In the genomic region with DNA sequence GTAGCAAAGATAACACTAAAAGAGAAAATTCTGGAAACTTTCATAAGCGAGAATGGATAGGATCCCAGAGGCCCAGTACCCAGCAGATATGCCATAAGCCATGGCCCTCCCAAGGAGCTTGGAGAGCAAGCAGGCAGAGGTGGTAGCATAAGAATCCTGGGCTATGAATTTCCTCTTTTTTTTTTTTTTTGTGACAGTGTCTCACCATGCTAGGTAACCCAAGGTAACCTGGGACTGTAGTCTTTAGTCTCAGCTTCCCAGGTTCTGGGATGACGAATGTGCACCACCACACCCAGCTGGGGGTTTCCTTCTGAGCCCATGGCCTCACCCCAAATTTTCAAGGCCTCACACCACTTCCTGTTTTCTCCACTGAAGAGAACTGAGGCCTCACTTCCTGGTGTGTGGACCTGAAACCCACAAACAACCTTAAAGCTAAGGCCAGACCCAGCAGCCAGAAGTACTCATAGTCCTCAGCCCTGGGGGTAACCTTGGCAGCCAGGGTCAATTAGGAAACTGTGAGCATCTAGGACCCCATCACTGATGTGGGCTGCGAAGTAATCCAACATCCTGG, we compare ENCODE assay signal across 14 mouse cellular contexts. TPM values are rescaled to one million over a fixed set of nuclear protein-coding genes. Genes with fewer than 3 reads are reported as not detected.
DNase-seq lines count a peak whose midpoint lies in the region; ATAC-seq and TF ChIP-seq lines count a peak whose summit lies in the region.
"Had no signal": no experiment of that assay in that cellular context is flagged by ENCODE, and none has a peak within 500 bp of the region (broad histone marks: within the 10 kb centered on the region; RNA-seq: fewer than 3 reads in every experiment).

No protein-coding gene starts in this region.

- DNase-seq in A20 (ENCODE audit: low read depth, low spot score) (peak; percentile 85), CH12.LX (ENCODE audit: extremely low read depth) (peak; percentile 89)
- DNase-seq in skeletal muscle tissue, adult 2 months (ENCODE audit: low read depth, low spot score): peak; percentile 44
- DNase-seq in adrenal gland, adult 18-20 months (ENCODE audit: low spot score in 2 of 2): no peak
- DNase-seq in adrenal gland, postnatal 10 days: no peak
- DNase-seq in frontal cortex, postnatal 14 days (ENCODE audit: low spot score in 2 of 2): no peak
- no peak for DNase-seq in gastrocnemius, postnatal 14 days

- peak overlapping the region; percentile 92 for H3K27ac ChIP-seq in CH12.LX (ENCODE audit: insufficient read depth, low read depth)
- H3K27ac ChIP-seq in intestine, postnatal 0 days (ENCODE audit: low read depth, low read length): peak overlapping the region; percentile 70
- H3K27ac ChIP-seq: forebrain, embryonic 12.5 days; heart, adult 2 months; hindbrain, embryonic 14.5 days; midbrain, embryonic 12.5 days had no signal

- TF ChIP-seq RAD21 in CH12.LX (IDR thresholded peaks at IDR 0.05; ENCODE audit: low read depth, low read length): no peak

- peaks cover 63 to 95% of the 10 kb centered on the region in 2 experiments for H3K36me3 ChIP-seq in CH12.LX (replicated peaks in 1 of 2; ENCODE audit: control insufficient read depth in 1 of 2, insufficient read depth in 1 of 2, low read length in 1 of 2)
- H3K36me3 ChIP-seq in intestine, postnatal 0 days (ENCODE audit: control insufficient read depth, insufficient read depth): peaks cover 59% of the 10 kb centered on the region

- dilution Hi-C loops in CH12.LX (cut with MboI; ENCODE audit: extremely low pct_ligation_motif_present, extremely low pct_unique_long_range_greater_than_20kb, low sequenced_read_pairs): no loop called here

- in situ Hi-C loops in CH12.LX (cut with MboI; ENCODE audit: low pct_ligation_motif_present, low pct_unique_long_range_greater_than_20kb, low sequenced_read_pairs): no loop called here

- 0 out of 2 replicates have a peak, but pooled peaks have one; percentile 22 for TF ChIP-seq POLR2A in CH12.LX (IDR thresholded peaks at IDR 0.05; ENCODE audit: low read depth, low read length)

- no peaks in the 10 kb centered on the region for H3K27me3 ChIP-seq in CH12.LX (replicated peaks)
- no peaks in the 10 kb centered on the region for H3K27me3 ChIP-seq in intestine, postnatal 0 days (replicated peaks; ENCODE audit: control insufficient read depth, insufficient read depth, low read length)
- H3K27me3 ChIP-seq: forebrain, embryonic 12.5 days; midbrain, embryonic 12.5 days; Patski had no signal

- peak overlapping the region; percentile 22; the same call in 1 of the 2 replicates for H3K9ac ChIP-seq in CH12.LX (ENCODE audit: insufficient read depth, low read depth)
- no peak overlapping the region for H3K9ac ChIP-seq in intestine, postnatal 0 days (ENCODE audit: low read depth, low read length)
- H3K9ac ChIP-seq: forebrain, embryonic 12.5 days; hindbrain, embryonic 14.5 days; midbrain, embryonic 12.5 days had no signal

- peak; percentile 88 for TF ChIP-seq EP300 in CH12.LX (IDR thresholded peaks at IDR 0.05; ENCODE audit: low read length)

- peak overlapping the region; percentile 7 for H3K4me2 ChIP-seq in CH12.LX (ENCODE audit: insufficient read depth, low read depth, poor library complexity, severe bottlenecking)
- no peak overlapping the region for H3K4me2 ChIP-seq in intestine, postnatal 0 days (replicated peaks; ENCODE audit: low read depth)
- H3K4me2 ChIP-seq: forebrain, embryonic 12.5 days; hindbrain, embryonic 14.5 days; midbrain, embryonic 12.5 days had no signal

- 75% methylated on average over 3 of the region's 3 CpGs for WGBS in intestine, postnatal 0 days

- H3K79me2 ChIP-seq in CH12.LX (replicated peaks; ENCODE audit: control insufficient read depth, extremely low read depth, insufficient read depth, poor library complexity, severe bottlenecking): peaks cover 39% of the 10 kb centered on the region

- H3K9me3 ChIP-seq in CH12.LX (replicated peaks; ENCODE audit: low read length): no peaks in the 10 kb centered on the region
- H3K9me3 ChIP-seq in intestine, postnatal 0 days (ENCODE audit: control insufficient read depth): no peaks in the 10 kb centered on the region
- H3K9me3 ChIP-seq: forebrain, embryonic 12.5 days; midbrain, embryonic 12.5 days had no signal

- peaks cover 31 to 67% of the 10 kb centered on the region in 2 experiments for H3K4me1 ChIP-seq in CH12.LX (ENCODE audit: control insufficient read depth in 1 of 2, insufficient read depth in 2 of 2)
- H3K4me1 ChIP-seq in intestine, postnatal 0 days (replicated peaks; ENCODE audit: control insufficient read depth, insufficient read depth, low read length): no peaks in the 10 kb centered on the region; the same call in 1 of the 2 replicates
- H3K4me1 ChIP-seq: forebrain, embryonic 12.5 days; midbrain, embryonic 12.5 days had no signal

- TF ChIP-seq CTCF in CH12.LX (conservative IDR thresholded peaks at IDR 0.05 in 1 of 2, IDR thresholded peaks at IDR 0.05 in 1 of 2; ENCODE audit: low read depth in 2 of 2, low read length in 2 of 2): no peak
- TF ChIP-seq CTCF in intestine, postnatal 0 days (IDR thresholded peaks at IDR 0.05; ENCODE audit: low read depth): no peak

- ATAC-seq in intestine, postnatal 0 days: no peak
- ATAC-seq: Patski had no signal

- intact Hi-C loops in gastrocnemius, postnatal 14 days (cut with DNase I; ENCODE audit: low total_unique reads): no loop called here

- no peak overlapping the region for H3K4me3 ChIP-seq in CH12.LX (replicated peaks in 1 of 3; ENCODE audit: low read depth in 2 of 3, low read length in 2 of 3, poor library complexity in 1 of 3)
- no peak overlapping the region for H3K4me3 ChIP-seq in intestine, postnatal 0 days (ENCODE audit: low read depth, low read length)
- H3K4me3 ChIP-seq: forebrain, embryonic 12.5 days; heart, adult 2 months; midbrain, embryonic 12.5 days had no signal

TF ChIP-seq in CH12.LX, 34 proteins besides CTCF, POLR2A, EP300 and RAD21 (continues in another document):
- TF ChIP-seq SMC3 (IDR thresholded peaks at IDR 0.05; ENCODE audit: low read depth, low read length) (no peak), ZC3H11A (IDR thresholded peaks at IDR 0.05; ENCODE audit: low read depth, low read length) (no peak), KAT2A (IDR thresholded peaks at IDR 0.05; ENCODE audit: insufficient replicate concordance, low read length) (no peak), ZNF384 (IDR thresholded peaks at IDR 0.05; ENCODE audit: low read depth, low read length) (peak; percentile 89), USF2 (conservative IDR thresholded peaks at IDR 0.05; ENCODE audit: low read depth, low read length) (no peak), SIN3A (IDR thresholded peaks at IDR 0.05; ENCODE audit: low read length) (peak; percentile 50; the same call in 1 of the 2 replicates), JUN (IDR thresholded peaks at IDR 0.05; ENCODE audit: insufficient read depth, low read depth, low read length) (0 out of 2 replicates have a peak, but pooled peaks have one; percentile 35), CHD2 (IDR thresholded peaks at IDR 0.05; ENCODE audit: low read length) (peak; percentile 52), USF1 (IDR thresholded peaks at IDR 0.05; ENCODE audit: low read depth, low read length) (no peak), MEF2A (IDR thresholded peaks at IDR 0.05; ENCODE audit: borderline replicate concordance, low read depth, low read length) (no peak; the same call in 1 of the 2 replicates), MAX (IDR thresholded peaks at IDR 0.05; ENCODE audit: low read length) (no peak), MYC (IDR thresholded peaks at IDR 0.05; ENCODE audit: low read depth, low read length) (peak; percentile 46; the same call in 1 of the 2 replicates), TCF12 (IDR thresholded peaks at IDR 0.05; ENCODE audit: low read depth, low read length) (peak; percentile 74; the same call in 1 of the 2 replicates), UBTF (IDR thresholded peaks at IDR 0.05; ENCODE audit: low read depth, low read length) (no peak), BHLHE40 (IDR thresholded peaks at IDR 0.05; ENCODE audit: low read depth, low read length) (peak; percentile 53)

RNA-seq across cellular contexts. Expression of a gene that starts 8.2 kb away (rescaled TPM):
- 102 and 113 TPM in 2 replicates for total RNA-seq in CH12.LX (2012; rRNA removed)
- total RNA-seq in CH12.LX (2014; rRNA removed): 165 and 190 TPM in 2 replicates
- polyA plus RNA-seq in CH12.LX (2012; ENCODE audit: insufficient read length, low read depth): 136 and 186 TPM in 2 replicates
- polyA plus RNA-seq in intestine, postnatal 0 days (2015; fragmentation: Nextera tagmentation; extraction: Ambion mirVana): 165 and 177 TPM in 2 replicates
- 10 to 100 TPM; 51.2 to 69.1 TPM for total RNA-seq in adrenal gland, adult 18-20 months (2021)
- 10 to 100 TPM; 60.9 to 64.7 TPM for total RNA-seq in adrenal gland, postnatal 10 days (2021)
- total RNA-seq in gastrocnemius, postnatal 14 days (2021): 10 to 100 TPM; 17.4 to 18.7 TPM

RNA-seq across cellular contexts. Expression of a gene that starts 20.3 kb away (rescaled TPM):
- 17.9 TPM in 2 replicates for total RNA-seq in CH12.LX (2012; rRNA removed)
- 25.1 and 26.1 TPM in 2 replicates for total RNA-seq in CH12.LX (2014; rRNA removed)
- 19.9 and 24.1 TPM in 2 replicates for polyA plus RNA-seq in CH12.LX (2012; ENCODE audit: insufficient read length, low read depth)
- polyA plus RNA-seq in intestine, postnatal 0 days (2015; fragmentation: Nextera tagmentation; extraction: Ambion mirVana): 3.6 and 4.0 TPM in 2 replicates
- not detected for total RNA-seq in adrenal gland, adult 18-20 months (2021)
- total RNA-seq in adrenal gland, postnatal 10 days (2021): under 1 TPM; 0.21 to 0.27 TPM
- total RNA-seq in gastrocnemius, postnatal 14 days (2021): not detected
- total RNA-seq: heart, adult 2 months; left cerebral cortex, postnatal 36 days had no signal
- polyA plus RNA-seq: forebrain, embryonic 12.5 days; hindbrain, embryonic 14.5 days; midbrain, embryonic 12.5 days had no signal

RNA-seq across cellular contexts. Expression of a gene that starts 34.4 kb away (rescaled TPM):
- 94.8 and 96.2 TPM in 2 replicates for total RNA-seq in CH12.LX (2012; rRNA removed)
- total RNA-seq in CH12.LX (2014; rRNA removed): 284 and 318 TPM in 2 replicates
- 203 and 218 TPM in 2 replicates for polyA plus RNA-seq in CH12.LX (2012; ENCODE audit: insufficient read length, low read depth)
- polyA plus RNA-seq in intestine, postnatal 0 days (2015; fragmentation: Nextera tagmentation; extraction: Ambion mirVana): 277 and 300 TPM in 2 replicates
- total RNA-seq in adrenal gland, adult 18-20 months (2021): 100 to 1,000 TPM; 210 to 289 TPM
- total RNA-seq in adrenal gland, postnatal 10 days (2021): 100 to 1,000 TPM; 201 to 246 TPM
- 10 to 100 TPM; 76.3 to 97.2 TPM for total RNA-seq in gastrocnemius, postnatal 14 days (2021)

RNA-seq across cellular contexts. Expression of a gene that starts 43.5 kb away (rescaled TPM):
- total RNA-seq in CH12.LX (2012; rRNA removed) (not detected in 2 replicates), CH12.LX (2014; rRNA removed) (not detected in 2 replicates)
- not detected in 2 replicates for polyA plus RNA-seq in CH12.LX (2012; ENCODE audit: insufficient read length, low read depth)
- 0.16 and 0.27 TPM in 2 replicates for polyA plus RNA-seq in intestine, postnatal 0 days (2015; fragmentation: Nextera tagmentation; extraction: Ambion mirVana)
- not detected for total RNA-seq in adrenal gland, adult 18-20 months (2021)
- not detected for total RNA-seq in adrenal gland, postnatal 10 days (2021)
- not detected for total RNA-seq in gastrocnemius, postnatal 14 days (2021)
- total RNA-seq: left cerebral cortex, postnatal 36 days had no signal
- polyA plus RNA-seq: forebrain, embryonic 12.5 days; hindbrain, embryonic 14.5 days; midbrain, embryonic 12.5 days; Patski had no signal

RNA-seq across cellular contexts. Expression of a gene that starts 44.3 kb away (rescaled TPM):
- total RNA-seq in CH12.LX (2012; rRNA removed) (not detected in 2 replicates), CH12.LX (2014; rRNA removed) (not detected in 2 replicates)
- polyA plus RNA-seq in CH12.LX (2012; ENCODE audit: insufficient read length, low read depth): not detected in 2 replicates
- not detected in 2 replicates for polyA plus RNA-seq in intestine, postnatal 0 days (2015; fragmentation: Nextera tagmentation; extraction: Ambion mirVana)
- total RNA-seq in adrenal gland, adult 18-20 months (2021): not detected
- total RNA-seq in adrenal gland, postnatal 10 days (2021): not detected
- total RNA-seq in gastrocnemius, postnatal 14 days (2021): not detected
- total RNA-seq: heart, adult 2 months; left cerebral cortex, postnatal 36 days had no signal
- polyA plus RNA-seq: forebrain, embryonic 12.5 days; heart, adult 2 months; hindbrain, embryonic 14.5 days; midbrain, embryonic 12.5 days; Patski had no signal

Comparison
In these comparisons a context has a peak if more than half of its experiments do, and no peak if none do; other contexts are left out.
1. DNase-seq: peak in A20 (single experiment), CH12.LX (single experiment) and skeletal muscle tissue, adult 2 months (single experiment); none in adrenal gland, adult 18-20 months (0 of 2), adrenal gland, postnatal 10 days (single experiment), frontal cortex, postnatal 14 days (0 of 2) and gastrocnemius, postnatal 14 days (single experiment).
2. RNA of a gene that starts 20.3 kb away (total RNA-seq): 17.9 to 26.1 TPM in CH12.LX; 0.21 to 0.27 TPM in adrenal gland, postnatal 10 days, not detected in gastrocnemius, postnatal 14 days and not detected in adrenal gland, adult 18-20 months; every median in the first group is over 10 times any median in the second.